Mouse (Mus musculus) CD4-positive helper T cell, adult 2 months (primary cell): ENCODE data around the gene Gm20807.
"Not testable (repeated sequence)": the region's sequence is repeated elsewhere in the genome, so short reads cannot be mapped to it uniquely, and the experiment has no call there.

ENCODE experiments used
- DNase-seq: peaks from one replicate; pipeline ENCODE4 v3.0.0-alpha.2; 2012; ENCODE audit warnings: low read depth, missing footprints, low spot score

The Gm20807 gene

GRCm38 (mm10) chrY:13042591-13042990 is at the start of gene Gm20807:
TSS of gene Gm20807 (plus strand) at chrY:13042891.
- not testable (repeated sequence) for DNase-seq
